Mouse (Mus musculus): ENCODE results near the gene Cacna1a.

Cacna1a gene

GRCm38 (mm10) chr8:84636051-84636691, 247.9 kb downstream of the Cacna1a start:
- DNase-seq (ENCODE audit: low read depth, low spot score), result no peak

DNA sequence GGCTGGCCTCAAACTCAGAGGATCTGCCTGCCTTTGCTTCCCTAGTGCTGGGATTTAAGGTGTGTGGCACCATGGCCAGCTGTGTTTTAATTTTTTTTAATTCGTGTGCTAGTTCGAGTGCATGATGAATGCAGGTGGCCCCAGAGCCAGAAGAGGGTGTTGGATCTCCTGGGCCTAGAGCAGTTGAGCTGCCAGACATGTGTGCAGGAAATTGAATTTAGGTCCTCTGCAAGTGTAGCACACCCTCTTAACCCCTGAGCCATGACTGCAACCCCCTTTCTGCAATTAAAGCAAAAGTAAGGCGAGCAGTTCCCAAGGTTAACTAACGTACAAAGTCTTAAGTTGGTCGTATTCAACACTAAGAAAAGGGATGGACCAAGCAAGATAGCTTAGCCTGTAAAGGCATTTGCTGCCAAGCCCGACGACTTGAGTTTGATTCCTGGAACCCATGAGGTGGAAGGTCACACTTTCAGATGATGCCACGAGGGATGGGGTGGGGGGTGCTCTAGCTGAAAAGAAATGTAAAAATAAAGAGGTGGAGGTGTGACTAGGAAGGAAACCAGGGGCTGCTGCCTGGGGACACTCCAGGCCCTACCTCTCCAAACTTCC, 249.8 kb downstream of the Cacna1a start:
- peak; percentile 77 for DNase-seq (ENCODE audit: low read depth, low spot score)

GRCm38 (mm10) chr8:84638555-84639161, 250.4 kb downstream of the Cacna1a start:
- peak; percentile 81 for DNase-seq (ENCODE audit: low read depth, low spot score)

DNA sequence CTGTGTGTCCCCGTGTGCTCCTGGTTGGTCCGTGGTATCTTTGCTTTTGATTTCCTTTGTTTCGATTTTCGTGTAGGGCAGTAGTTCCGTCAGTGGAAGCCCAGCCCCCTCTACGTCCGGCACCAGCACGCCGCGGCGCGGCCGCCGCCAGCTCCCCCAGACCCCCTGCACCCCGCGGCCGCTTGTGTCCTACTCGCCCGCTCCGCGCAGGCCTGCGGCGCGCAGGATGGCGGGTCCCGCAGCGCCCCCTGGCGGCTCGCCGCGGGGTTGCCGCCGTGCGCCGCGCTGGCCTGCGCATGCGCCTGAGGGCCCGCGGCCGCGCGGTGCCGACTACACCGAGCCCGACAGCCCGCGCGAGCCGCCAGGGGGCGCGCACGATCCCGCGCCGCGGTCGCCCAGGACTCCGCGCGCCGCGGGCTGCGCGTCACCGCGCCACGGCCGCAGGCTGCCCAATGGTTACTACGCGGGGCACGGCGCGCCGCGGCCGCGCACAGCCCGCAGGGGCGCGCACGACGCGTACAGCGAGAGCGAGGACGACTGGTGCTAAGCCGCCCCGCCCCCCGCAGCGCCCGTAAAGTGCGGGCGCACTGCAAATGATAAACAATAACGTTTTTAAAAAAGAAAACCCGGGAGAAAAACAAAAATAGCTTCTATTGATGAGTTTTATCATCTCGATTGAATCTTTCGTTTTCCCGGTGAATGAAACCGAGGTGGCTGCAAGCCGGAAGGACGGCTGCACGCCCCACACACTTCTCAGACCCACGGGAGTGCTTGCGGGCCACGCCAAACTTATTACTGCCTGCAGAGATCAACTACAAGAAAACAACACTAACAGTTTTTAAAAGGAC, 251.1 kb downstream of the Cacna1a start:
- peak; percentile 94 for DNase-seq (ENCODE audit: low read depth, low spot score)

DNA sequence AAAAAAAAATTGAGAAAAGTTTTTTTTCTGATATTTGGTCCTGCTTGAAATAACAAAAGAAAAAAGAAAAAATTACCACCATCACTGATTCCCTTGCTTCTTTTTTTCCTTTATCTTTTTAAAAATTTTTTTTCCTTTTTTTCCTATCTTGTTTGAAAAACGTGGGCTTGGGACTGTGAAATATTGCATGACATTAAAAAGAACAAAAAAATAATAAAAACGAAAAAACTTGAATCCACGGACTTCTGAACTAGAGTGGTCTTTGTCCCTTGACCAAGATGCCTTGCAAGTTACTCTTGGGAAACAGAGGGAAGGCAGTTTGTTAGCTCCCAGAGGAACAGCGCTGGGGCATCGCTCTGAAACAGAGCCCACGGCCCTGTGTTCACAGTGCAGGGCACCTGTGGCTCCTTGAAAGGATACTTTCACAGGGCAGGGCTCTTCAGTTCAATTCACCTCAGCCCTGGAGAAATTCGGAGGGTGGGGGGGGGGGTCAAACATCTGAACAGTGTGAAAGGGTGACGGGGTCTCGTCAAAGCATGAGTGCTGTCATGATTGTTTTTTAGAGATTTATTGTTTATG, 251.9 kb downstream of the Cacna1a start:
- no peak for DNase-seq (ENCODE audit: low read depth, low spot score)

- DNase-seq (ENCODE audit: low read depth, low spot score), result no peak
These were observed 252.5 kb downstream of the Cacna1a start for GRCm38 (mm10) chr8:84640617-84641294.

DNA sequence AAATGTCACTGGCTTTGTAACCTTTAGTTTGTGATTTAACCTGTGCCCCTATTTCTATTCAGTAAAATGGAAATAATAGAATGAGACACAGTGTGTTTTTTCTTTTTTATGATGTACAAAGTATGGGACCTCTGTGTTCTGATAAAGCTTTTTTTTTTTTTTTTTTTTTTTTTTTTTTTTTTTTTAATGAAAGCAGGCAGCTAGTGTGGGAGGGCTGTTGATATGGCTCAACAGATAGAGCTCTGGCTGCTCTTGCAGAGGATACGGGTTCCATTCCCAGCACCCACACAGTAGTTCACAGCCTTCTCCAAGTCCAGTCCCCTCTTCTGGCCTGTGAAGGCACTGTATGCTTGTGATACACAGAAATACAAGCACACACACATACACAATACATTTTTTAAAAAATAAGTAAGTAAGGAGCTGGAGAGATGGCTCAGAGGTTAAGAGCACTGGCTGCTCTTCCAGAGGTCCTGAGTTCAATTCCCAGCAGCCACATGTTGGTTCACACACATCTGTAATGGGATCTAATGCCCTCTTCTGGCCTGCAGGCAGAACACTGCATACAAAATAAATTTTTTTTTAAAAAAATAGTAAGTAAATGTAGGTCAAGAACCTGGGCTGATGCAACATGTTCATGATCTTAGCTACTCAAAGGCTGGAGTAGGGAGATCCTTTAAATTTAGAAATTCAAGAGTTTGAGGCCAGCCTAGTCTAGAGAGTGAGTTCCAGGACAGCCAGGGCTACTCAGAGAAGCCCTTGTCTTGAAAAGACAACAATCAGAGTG, 253.5 kb downstream of the Cacna1a start:
- DNase-seq (ENCODE audit: low read depth, low spot score), result peak; percentile 24

DNA sequence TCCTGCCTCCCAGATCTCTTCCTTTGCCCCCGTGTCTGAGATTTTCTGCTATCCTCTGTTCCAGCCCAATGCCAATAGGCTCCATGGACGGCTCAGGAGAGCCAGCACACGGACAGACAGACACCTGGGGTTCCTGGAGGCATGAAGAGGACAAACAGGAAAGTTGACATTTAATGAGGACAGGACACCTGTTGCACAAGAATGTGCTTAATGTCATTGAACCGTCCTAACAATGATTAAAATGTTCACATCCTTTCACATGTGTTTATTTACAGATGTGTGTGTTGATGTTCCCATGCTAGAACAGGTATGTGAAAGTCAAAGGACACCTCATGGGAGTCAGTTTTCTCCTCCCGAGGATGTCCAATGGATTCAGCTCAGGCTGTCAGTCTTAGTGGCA, 254.8 kb downstream of the Cacna1a start:
- no peak for DNase-seq (ENCODE audit: low read depth, low spot score)

DNA sequence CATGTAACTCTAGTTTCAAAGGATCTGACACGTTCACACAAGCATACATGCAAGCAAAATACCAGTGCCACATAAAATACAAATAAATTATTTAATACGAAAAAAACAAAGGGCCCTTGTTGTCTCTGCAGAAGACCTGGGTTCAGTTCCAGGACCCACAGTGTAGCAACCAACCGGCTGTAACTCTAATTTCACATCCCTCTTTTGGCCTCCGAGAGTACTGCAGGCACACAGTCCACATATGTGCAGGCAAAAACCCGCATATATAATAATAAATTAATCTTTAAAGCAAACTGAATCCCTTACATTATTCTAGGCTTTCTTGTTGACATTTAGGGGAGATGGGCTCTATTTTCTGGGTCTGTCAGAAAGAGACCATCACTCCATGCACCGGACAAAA, 258.6 kb downstream of the Cacna1a start:
- no peak for DNase-seq (ENCODE audit: low read depth, low spot score)

- no peak for DNase-seq (ENCODE audit: low read depth, low spot score)
These were observed 259.2 kb downstream of the Cacna1a start for GRCm38 (mm10) chr8:84647461-84647901.

DNA sequence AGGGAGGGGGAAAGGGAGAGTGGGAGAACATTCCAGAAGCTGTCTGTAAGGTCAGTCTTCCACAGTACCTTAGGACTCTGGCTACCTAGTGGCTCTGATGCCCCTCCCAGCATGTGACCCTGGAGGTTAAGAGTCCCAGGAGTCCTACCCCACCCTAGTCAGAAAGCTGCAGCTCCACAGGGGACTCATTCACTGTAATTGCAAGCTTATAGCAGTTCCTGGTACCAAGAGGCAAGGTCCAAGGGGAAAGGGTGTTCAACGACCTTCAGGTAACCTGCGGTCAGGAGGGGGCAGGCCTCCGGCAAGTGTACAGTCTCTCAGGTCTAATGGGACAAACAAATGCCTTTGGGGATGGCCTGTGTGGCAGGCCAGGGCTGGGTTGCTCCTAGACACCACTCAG, 262.0 kb downstream of the Cacna1a start:
- no peak for DNase-seq (ENCODE audit: low read depth, low spot score)

DNA sequence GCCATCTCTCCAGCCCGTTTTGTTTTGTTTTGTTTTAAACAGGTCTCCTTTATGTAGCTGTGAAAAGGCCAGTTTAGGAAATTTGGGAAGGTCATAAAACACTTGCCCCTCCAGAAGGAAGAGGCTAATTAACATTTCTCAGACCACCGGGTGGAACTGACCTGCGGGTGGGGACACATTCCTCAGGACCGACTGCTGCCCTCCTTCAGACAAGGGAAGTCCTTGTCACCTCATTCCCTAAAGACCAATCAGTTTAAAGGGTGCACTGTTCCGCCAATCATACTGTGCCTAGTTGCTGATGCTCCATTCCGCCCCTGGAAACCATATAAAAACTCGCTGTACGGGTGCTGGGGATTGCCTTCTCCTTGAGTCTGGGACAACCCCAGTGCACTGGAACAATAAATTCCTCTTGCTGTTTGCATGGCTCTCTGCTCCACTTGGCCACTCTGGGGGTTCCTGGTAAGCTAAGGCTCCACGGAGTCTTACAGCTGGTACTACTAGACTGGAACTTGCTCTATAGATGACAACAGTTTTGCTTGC, 264.9 kb downstream of the Cacna1a start:
- DNase-seq (ENCODE audit: low read depth, low spot score), result no peak

- DNase-seq (ENCODE audit: low read depth, low spot score), result peak; percentile 49
These were observed 266.4 kb downstream of the Cacna1a start for GRCm38 (mm10) chr8:84654597-84654996.

DNA sequence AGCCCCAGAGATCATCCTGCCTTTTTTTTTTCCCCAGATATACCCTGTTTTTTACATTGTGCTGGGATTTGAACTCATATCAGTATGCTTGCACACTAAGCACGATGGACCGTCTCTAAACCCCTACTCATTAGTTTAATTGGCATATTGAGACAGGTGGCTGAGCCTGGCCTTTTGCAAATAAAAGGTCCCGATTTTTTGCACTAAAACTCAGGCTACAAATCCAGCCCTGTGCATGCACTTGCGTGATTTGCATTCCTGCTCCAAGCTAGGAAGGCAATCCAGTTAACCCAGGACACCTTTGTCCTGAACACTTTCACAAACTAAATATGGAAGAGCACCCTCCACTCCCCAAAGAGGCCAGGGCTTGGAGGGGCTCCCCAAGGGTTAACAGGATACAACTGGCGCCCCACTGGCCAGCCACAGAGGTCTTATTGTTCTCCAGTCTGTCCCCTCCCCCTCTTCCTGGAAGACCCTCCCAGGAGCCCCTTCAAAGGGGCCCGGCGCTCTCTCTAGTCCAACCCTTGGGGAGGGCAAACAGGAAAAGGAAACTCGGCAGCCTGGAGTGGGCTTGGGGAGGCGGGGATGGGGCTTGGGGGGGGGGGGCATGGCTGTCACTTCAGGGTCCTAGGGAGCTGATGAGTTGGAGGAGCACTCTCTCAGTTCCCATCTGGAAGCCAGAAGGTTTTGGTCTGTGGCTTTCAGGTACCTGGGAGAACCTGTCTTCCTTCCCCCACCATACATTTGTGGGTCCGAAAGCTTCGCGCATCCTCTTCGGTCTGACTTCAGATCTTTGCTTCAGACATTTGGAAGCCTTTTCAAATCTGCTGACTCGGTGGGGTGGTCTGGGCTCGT, 267.3 kb downstream of the Cacna1a start:
- no peak for DNase-seq (ENCODE audit: low read depth, low spot score)

- DNase-seq (ENCODE audit: low read depth, low spot score), result no peak
These were observed 267.9 kb downstream of the Cacna1a start for GRCm38 (mm10) chr8:84656191-84656525.

DNA sequence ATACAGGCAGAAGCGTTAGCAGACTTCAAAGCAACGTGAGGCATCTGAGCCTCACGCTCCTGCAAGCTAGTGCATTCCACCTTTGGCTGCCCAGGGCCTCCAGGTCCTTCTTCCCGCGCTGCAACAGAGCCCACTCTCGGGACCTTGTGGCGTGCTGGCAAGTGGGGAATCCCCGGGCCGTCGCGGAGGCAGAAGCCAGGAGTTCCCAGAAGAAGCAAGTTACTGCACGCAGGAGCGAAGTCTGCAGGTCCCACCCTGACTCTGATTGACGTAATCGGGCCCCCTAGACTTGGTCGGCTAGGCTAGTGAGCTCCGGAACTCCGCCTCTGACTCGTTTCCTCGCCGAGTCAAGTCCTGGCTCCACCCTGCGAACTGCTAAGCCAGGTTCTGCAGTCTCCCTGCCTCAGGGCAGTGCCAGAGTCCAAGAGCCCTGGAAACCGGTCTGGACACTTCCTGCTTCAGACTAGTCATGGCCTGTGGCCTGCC, 268.4 kb downstream of the Cacna1a start:
- DNase-seq (ENCODE audit: low read depth, low spot score), result no peak

DNA sequence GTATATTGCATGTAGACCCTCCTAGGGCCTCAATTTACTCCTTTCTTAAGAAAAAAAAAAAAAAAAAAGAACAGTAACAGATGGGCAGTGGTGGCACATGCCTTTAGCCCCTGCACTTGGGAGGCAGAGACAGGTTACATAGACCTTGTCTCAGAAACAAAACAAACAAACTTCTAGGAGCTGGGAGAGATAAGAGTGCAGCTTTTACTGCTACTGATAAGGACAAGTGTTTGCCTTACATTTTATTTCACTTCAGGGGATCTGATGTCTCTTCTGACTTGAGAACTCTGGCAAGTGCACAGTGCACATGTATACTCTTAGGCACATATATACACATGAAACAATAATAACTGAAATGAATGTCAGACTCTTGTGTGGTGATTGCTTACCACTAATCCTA, 269.0 kb downstream of the Cacna1a start:
- no peak for DNase-seq (ENCODE audit: low read depth, low spot score)

GRCm38 (mm10) chr8:84657680-84658079, 269.4 kb downstream of the Cacna1a start:
- DNase-seq (ENCODE audit: low read depth, low spot score), result no peak

GRCm38 (mm10) chr8:84658951-84659350, 270.7 kb downstream of the Cacna1a start:
- no peak for DNase-seq (ENCODE audit: low read depth, low spot score)

Data from A20 (cell line).